Mouse (Mus musculus) liver, embryonic 14.5 days (tissue): ENCODE data around the gene Smad3.

Source experiments
- CTCF ChIP-seq: IDR thresholded peaks from 2 replicates; pipeline ENCODE4 v1.5.1; 2016; ENCODE audit warnings: antibody characterized with exemption, low read depth, control low read depth
- EP300 ChIP-seq: IDR thresholded peaks from 2 replicates; pipeline ENCODE4 v1.6.1; 2016; ENCODE audit warnings: antibody characterized with exemption, low read depth

DNA sequence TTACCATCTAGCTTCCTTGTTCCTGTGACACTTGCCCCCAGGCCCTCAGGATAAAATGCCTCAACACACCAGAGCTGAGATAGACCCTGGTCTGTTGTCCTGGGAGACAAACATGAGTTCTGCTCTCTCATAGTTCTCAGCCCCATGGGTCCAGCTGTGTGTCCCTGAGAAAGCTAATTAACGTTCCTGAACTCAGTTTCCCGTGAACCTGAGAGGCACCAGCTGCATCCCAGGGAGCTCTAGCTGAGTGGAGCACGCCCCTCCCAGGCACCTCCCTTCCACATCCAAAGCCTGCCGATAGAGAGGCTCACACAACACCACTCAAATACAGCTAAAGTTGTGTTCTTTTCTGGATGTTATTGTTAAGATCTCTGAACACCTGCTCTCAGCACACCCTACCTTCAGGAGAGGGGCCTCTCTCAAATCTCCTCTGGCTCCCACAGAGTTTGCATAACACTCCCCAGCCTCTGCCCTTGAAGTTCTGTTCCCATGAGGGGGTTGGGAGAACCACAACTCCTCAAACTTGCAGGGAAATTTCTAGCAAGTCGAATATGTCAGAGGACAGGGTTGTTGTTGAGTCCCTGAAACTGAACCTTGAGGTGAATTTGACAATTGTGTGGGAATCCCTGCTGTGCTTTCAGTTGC, 28.4 kb upstream of the Smad3 start:
- TF ChIP-seq CTCF: no peak
- TF ChIP-seq EP300: no peak
